10 mouse cellular contexts compared by ENCODE assay signal in genomic region chr5:113035094-113036047, GRCm38 (mm10). TPM values are rescaled to one million over a fixed set of nuclear protein-coding genes. Genes with fewer than 3 reads are reported as not detected.
DNase-seq lines count a peak whose midpoint lies in the region; ATAC-seq lines count a peak whose summit lies in the region.
"Had no signal": no experiment of that assay in that cellular context is flagged by ENCODE, and none has a peak within 500 bp of the region (broad histone marks: within the 10 kb centered on the region; RNA-seq: fewer than 3 reads in every experiment).

No protein-coding gene starts in this region.

- H3K9ac ChIP-seq in heart, embryonic 15.5 days: no peak overlapping the region
- H3K9ac ChIP-seq in intestine, embryonic 16.5 days (ENCODE audit: low read depth, low read length): no peak overlapping the region
- no peak overlapping the region for H3K9ac ChIP-seq in midbrain, embryonic 16.5 days (ENCODE audit: low read depth, low read length)
- H3K9ac ChIP-seq in kidney, embryonic 14.5 days (ENCODE audit: low read depth, low read length): no peak overlapping the region

- no peak overlapping the region; the same call in 1 of the 2 replicates for H3K4me2 ChIP-seq in heart, embryonic 15.5 days
- peak overlapping the region; percentile 13; the same call in 1 of the 2 replicates for H3K4me2 ChIP-seq in intestine, embryonic 16.5 days (ENCODE audit: low read depth, low read length)
- no peak overlapping the region for H3K4me2 ChIP-seq in midbrain, embryonic 16.5 days (ENCODE audit: low read length)
- no peak overlapping the region for H3K4me2 ChIP-seq in kidney, embryonic 14.5 days (replicated peaks; ENCODE audit: low read depth, low read length)

- 0 out of 2 replicates have a peak, but pooled peaks cover 3% of the 10 kb centered on the region for H3K27me3 ChIP-seq in heart, embryonic 15.5 days
- no peaks in the 10 kb centered on the region for H3K27me3 ChIP-seq in intestine, embryonic 16.5 days (replicated peaks; ENCODE audit: control insufficient read depth, insufficient read depth, low read length)
- H3K27me3 ChIP-seq in midbrain, embryonic 16.5 days (ENCODE audit: control insufficient read depth, insufficient read depth, low read depth, low read length): no peaks in the 10 kb centered on the region
- H3K27me3 ChIP-seq in kidney, embryonic 14.5 days (ENCODE audit: control insufficient read depth, insufficient read depth, low read length): no peaks in the 10 kb centered on the region

- peak; percentile 65 for ATAC-seq in heart, embryonic 15.5 days (replicated peaks; ENCODE audit: insufficient number of reproducible peaks, insufficient read depth, low FRiP score, low read depth)
- ATAC-seq in intestine, embryonic 16.5 days: peak; percentile 75
- ATAC-seq in midbrain, embryonic 16.5 days: no peak
- no peak for ATAC-seq in kidney, embryonic 14.5 days (ENCODE audit: low FRiP score, low TSS enrichment)

- no peak overlapping the region for H3K4me3 ChIP-seq in heart, embryonic 15.5 days
- H3K4me3 ChIP-seq in intestine, embryonic 16.5 days (ENCODE audit: low read length): no peak overlapping the region
- no peak overlapping the region for H3K4me3 ChIP-seq in midbrain, embryonic 16.5 days (ENCODE audit: low read depth, low read length)
- no peak overlapping the region for H3K4me3 ChIP-seq in kidney, embryonic 14.5 days (ENCODE audit: low read length)

- DNase-seq in heart, adult 9 months (ENCODE audit: low spot score in 2 of 2): no peak
- DNase-seq in ES-CJ7 (ENCODE audit: low read depth, low spot score): peak; percentile 21
- no peak for DNase-seq in ovary, adult 18-20 months (ENCODE audit: low spot score)
- no peak for DNase-seq in layer of hippocampus, adult 8-10 months (ENCODE audit: low spot score in 2 of 2)

- H3K4me1 ChIP-seq in heart, embryonic 15.5 days (replicated peaks): peaks cover 22% of the 10 kb centered on the region
- peaks cover 14% of the 10 kb centered on the region for H3K4me1 ChIP-seq in intestine, embryonic 16.5 days (ENCODE audit: control insufficient read depth, insufficient read depth, low read length)
- peaks cover 20% of the 10 kb centered on the region for H3K4me1 ChIP-seq in midbrain, embryonic 16.5 days (ENCODE audit: control insufficient read depth, insufficient read depth, low read length)
- peaks cover 10% of the 10 kb centered on the region for H3K4me1 ChIP-seq in kidney, embryonic 14.5 days (ENCODE audit: control insufficient read depth, insufficient read depth, low read length)

- H3K9me3 ChIP-seq in heart, embryonic 15.5 days (replicated peaks): no peaks in the 10 kb centered on the region
- H3K9me3 ChIP-seq in intestine, embryonic 16.5 days (ENCODE audit: control insufficient read depth, low read length): no peaks in the 10 kb centered on the region
- H3K9me3 ChIP-seq in midbrain, embryonic 16.5 days (replicated peaks; ENCODE audit: control insufficient read depth, low read length, poor library complexity, severe bottlenecking): no peaks in the 10 kb centered on the region
- no peaks in the 10 kb centered on the region for H3K9me3 ChIP-seq in kidney, embryonic 14.5 days (ENCODE audit: control insufficient read depth, low read length)

- 50% methylated on average over 10 of the region's 10 CpGs for WGBS in heart, embryonic 15.5 days
- WGBS in intestine, embryonic 16.5 days: 52% methylated on average over 10 of the region's 10 CpGs
- WGBS in midbrain, embryonic 16.5 days: 60% methylated on average over 10 of the region's 10 CpGs
- 49% methylated on average over 10 of the region's 10 CpGs for WGBS in kidney, embryonic 14.5 days

- peak overlapping the region; percentile 26; the same call in 1 of the 2 replicates for H3K27ac ChIP-seq in heart, embryonic 15.5 days
- no peak overlapping the region for H3K27ac ChIP-seq in intestine, embryonic 16.5 days (ENCODE audit: low read length)
- H3K27ac ChIP-seq in midbrain, embryonic 16.5 days (ENCODE audit: low read length): peak overlapping the region; percentile 64
- no peak overlapping the region for H3K27ac ChIP-seq in kidney, embryonic 14.5 days (ENCODE audit: low read depth, low read length)

- no peaks in the 10 kb centered on the region for H3K36me3 ChIP-seq in heart, embryonic 15.5 days
- H3K36me3 ChIP-seq in intestine, embryonic 16.5 days (ENCODE audit: control insufficient read depth, insufficient read depth, low read length): no peaks in the 10 kb centered on the region
- H3K36me3 ChIP-seq in midbrain, embryonic 16.5 days (ENCODE audit: control insufficient read depth, insufficient read depth, low read length): no peaks in the 10 kb centered on the region
- H3K36me3 ChIP-seq in kidney, embryonic 14.5 days (ENCODE audit: control insufficient read depth, insufficient read depth, low read length): no peaks in the 10 kb centered on the region

RNA-seq across cellular contexts. Expression of gene Grk3, which starts 19.8 kb away (rescaled TPM):
- 16.6 and 20.8 TPM in 2 replicates for polyA plus RNA-seq in heart, embryonic 15.5 days (2015; fragmentation: Nextera tagmentation; extraction: Ambion mirVana)
- 10.6 and 11.9 TPM in 2 replicates for polyA plus RNA-seq in intestine, embryonic 16.5 days (2015; fragmentation: Nextera tagmentation; extraction: Ambion mirVana)
- 30.7 and 31.5 TPM in 2 replicates for polyA plus RNA-seq in midbrain, embryonic 16.5 days (2015; fragmentation: Nextera tagmentation; extraction: Ambion mirVana)
- 100 to 1,000 TPM in 1 of 4 experiments, 10 to 100 TPM in 3; 72.2 to 102 (median 84.2) TPM for total RNA-seq in layer of hippocampus, adult 8-10 months (2022)
- 7.7 and 9.9 TPM in 2 replicates for polyA plus RNA-seq in kidney, embryonic 14.5 days (2014; fragmentation: Nextera tagmentation; extraction: Ambion mirVana)

RNA-seq across cellular contexts. Expression of gene Crybb2, which starts 34.5 kb away (rescaled TPM):
- polyA plus RNA-seq in heart, embryonic 15.5 days (2015; fragmentation: Nextera tagmentation; extraction: Ambion mirVana): not detected in 2 replicates
- not detected in 2 replicates for polyA plus RNA-seq in intestine, embryonic 16.5 days (2015; fragmentation: Nextera tagmentation; extraction: Ambion mirVana)
- not detected in 2 replicates for polyA plus RNA-seq in midbrain, embryonic 16.5 days (2015; fragmentation: Nextera tagmentation; extraction: Ambion mirVana)
- total RNA-seq in layer of hippocampus, adult 8-10 months (2022): not detected
- not detected in 2 replicates for polyA plus RNA-seq in kidney, embryonic 14.5 days (2014; fragmentation: Nextera tagmentation; extraction: Ambion mirVana)
- total RNA-seq: gastrocnemius, postnatal 4 days had no signal
- polyA plus RNA-seq: neural tube, embryonic 11.5 days had no signal

RNA-seq across cellular contexts. Expression of gene Crybb3, which starts 46.0 kb away (rescaled TPM):
- polyA plus RNA-seq in heart, embryonic 15.5 days (2015; fragmentation: Nextera tagmentation; extraction: Ambion mirVana): 0.83 and 1.5 TPM in 2 replicates
- 0.35 and 0.56 TPM in 2 replicates for polyA plus RNA-seq in intestine, embryonic 16.5 days (2015; fragmentation: Nextera tagmentation; extraction: Ambion mirVana)
- 0.60 and 2.3 TPM in 2 replicates for polyA plus RNA-seq in midbrain, embryonic 16.5 days (2015; fragmentation: Nextera tagmentation; extraction: Ambion mirVana)
- 1 to 10 TPM; 1.7 to 3.1 (median 2.0) TPM for total RNA-seq in layer of hippocampus, adult 8-10 months (2022)
- polyA plus RNA-seq in kidney, embryonic 14.5 days (2014; fragmentation: Nextera tagmentation; extraction: Ambion mirVana): 0.47 and 1.8 TPM in 2 replicates
- polyA plus RNA-seq: neural tube, embryonic 11.5 days had no signal

Comparison
In these comparisons a context has a peak if more than half of its experiments do, and no peak if none do; other contexts are left out.
1. ATAC-seq: peak in heart, embryonic 15.5 days (single experiment) and intestine, embryonic 16.5 days (single experiment); none in midbrain, embryonic 16.5 days (single experiment) and kidney, embryonic 14.5 days (single experiment).
2. H3K27ac ChIP-seq: peak in heart, embryonic 15.5 days (single experiment) and midbrain, embryonic 16.5 days (single experiment); none in intestine, embryonic 16.5 days (single experiment) and kidney, embryonic 14.5 days (single experiment).